Mouse (Mus musculus) embryonic facial prominence, embryonic 12.5 days (tissue): Measurements from ENCODE around the gene Tob2. TPM values are rescaled to one million over a fixed set of nuclear protein-coding genes. Genes with fewer than 3 reads are reported as not detected.

Experiments used
- ATAC-seq: fragments of 200-750 bp; cut with Nextera tagmentation; 2 replicates; pipeline ENCODE4 v1.8.0; 2017; ENCODE audit not compliant: insufficient number of reproducible peaks, insufficient read depth, low FRiP score, low TSS enrichment
- H3K27ac ChIP-seq: fragments of 300-500 bp; sonication (generic); 2 replicates; pipeline ENCODE4 v1.5.1; 2016; ENCODE audit warnings: mild to moderate bottlenecking
- H3K27me3 ChIP-seq: fragments of 300-500 bp; sonication (generic); 2 replicates; pipeline ENCODE4 v1.6.1; 2016; ENCODE audit warnings: mild to moderate bottlenecking, moderate library complexity
- H3K36me3 ChIP-seq: fragments of 300-500 bp; sonication (generic); 2 replicates; pipeline ENCODE4 v1.6.1; 2016; ENCODE audit warnings: mild to moderate bottlenecking
- H3K4me1 ChIP-seq: fragments of 300-500 bp; sonication (generic); 2 replicates; pipeline ENCODE4 v1.6.1; 2016
- H3K4me2 ChIP-seq: fragments of 300-500 bp; sonication (generic); replicated peaks from 2 replicates; pipeline ENCODE4 v1.6.1; 2016; ENCODE audit warnings: mild to moderate bottlenecking, moderate library complexity
- H3K4me3 ChIP-seq: fragments of 300-500 bp; sonication (generic); 2 replicates; pipeline ENCODE4 v1.5.1; 2016; ENCODE audit warnings: mild to moderate bottlenecking
- H3K9ac ChIP-seq: fragments of 300-500 bp; sonication (generic); 2 replicates; pipeline ENCODE4 v1.6.1; 2016; ENCODE audit warnings: mild to moderate bottlenecking, moderate library complexity
- H3K9me3 ChIP-seq: fragments of 300-500 bp; sonication (generic); 2 replicates; pipeline ENCODE4 v1.6.1; 2016; ENCODE audit warnings: mild to moderate bottlenecking, moderate library complexity
- WGBS: fragments of 180-500 bp; shearing (Covaris S2); methylation state at CpG from one replicate; pipeline ENCODE4 v1.1.7; 2016; 5-methylcytosine and 5-hydroxymethylcytosine counted together
- polyA plus RNA-seq: library from polyadenylated mRNA; unstranded; fragments of >200 nt; fragmentation: Nextera tagmentation; extraction: Ambion mirVana; gene quantifications from 2 replicates; pipeline ENCODE4 v1.2.1, GENCODE M21; 2016

Gene Tob2
- polyA plus RNA-seq, 1 experiment from 2014 or later, result 23.0 TPM

DNA sequence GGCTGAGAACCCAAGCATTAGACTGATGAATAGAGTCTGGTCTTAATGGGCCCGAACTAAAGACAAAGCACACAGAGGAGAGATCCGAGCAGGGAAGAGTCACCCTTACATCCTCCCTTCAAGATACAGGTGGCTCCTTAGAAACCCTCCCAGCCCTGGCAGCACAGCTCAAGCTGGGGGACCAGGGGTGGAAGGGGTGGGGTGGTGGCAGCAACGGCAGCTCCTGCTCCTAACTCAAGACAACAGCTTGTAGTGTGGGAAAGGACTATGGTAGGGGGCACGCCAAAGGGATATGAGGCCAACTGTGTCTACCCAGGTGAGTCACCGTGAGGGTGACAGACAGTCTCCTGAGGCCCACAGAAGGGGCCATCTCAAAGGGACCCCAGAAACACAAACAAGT, 10.7 kb downstream of the Tob2 start:
- Histone ChIP-seq H3K9ac (no peak overlapping the region), H3K36me3 (peaks cover 52% of the 10 kb centered on the region), H3K27me3 (no peaks in the 10 kb centered on the region), H3K27ac (no peak overlapping the region), H3K4me2 (no peak overlapping the region), H3K9me3 (no peaks in the 10 kb centered on the region), H3K4me1 (peaks cover 6% of the 10 kb centered on the region; the same call in 1 of the 2 replicates), H3K4me3 (no peak overlapping the region)
- ATAC-seq, result no peak
- WGBS, result 88% methylated on average over 5 of the region's 5 CpGs

DNA sequence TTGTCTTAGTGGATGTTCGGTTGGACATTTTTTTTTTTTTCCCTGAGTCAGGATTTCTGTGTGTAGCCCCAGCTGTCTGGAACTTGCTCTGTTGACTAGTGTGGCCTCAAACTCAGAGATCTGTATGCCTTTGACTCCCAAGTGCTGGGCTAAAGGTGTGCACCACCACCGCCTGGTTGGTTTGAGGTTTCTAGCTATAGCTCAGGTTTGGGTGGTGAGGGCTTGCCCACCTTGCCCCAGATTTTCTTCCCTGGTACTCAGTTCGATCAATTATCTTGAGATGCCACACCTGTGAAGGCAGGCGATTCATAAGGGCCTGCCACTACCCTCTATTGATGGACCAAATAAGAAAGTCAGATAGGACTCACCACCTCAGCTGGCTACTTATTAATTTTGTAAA, 11.4 kb downstream of the Tob2 start:
- H3K4me3 ChIP-seq, result no peak overlapping the region
- no peak overlapping the region for H3K4me2 ChIP-seq
- H3K27ac ChIP-seq, result no peak overlapping the region
- ATAC-seq, result no peak
- no peaks in the 10 kb centered on the region for H3K9me3 ChIP-seq
- no peak overlapping the region for H3K9ac ChIP-seq
- peaks cover 6% of the 10 kb centered on the region; the same call in 1 of the 2 replicates for H3K4me1 ChIP-seq
- peaks cover 47% of the 10 kb centered on the region for H3K36me3 ChIP-seq
- 89% methylated on average over 4 of the region's 4 CpGs for WGBS
- H3K27me3 ChIP-seq, result no peaks in the 10 kb centered on the region

- Histone ChIP-seq H3K27me3 (no peaks in the 10 kb centered on the region), H3K4me2 (no peak overlapping the region), H3K4me3 (no peak overlapping the region), H3K36me3 (peaks cover 43% of the 10 kb centered on the region), H3K9ac (no peak overlapping the region), H3K27ac (no peak overlapping the region), H3K4me1 (peaks cover 6% of the 10 kb centered on the region; the same call in 1 of the 2 replicates), H3K9me3 (no peaks in the 10 kb centered on the region)
- ATAC-seq, result no peak
- WGBS, result 86% methylated on average over 9 of the region's 9 CpGs
Observed at GRCm38 (mm10) chr15:81846755-81847154, 11.8 kb downstream of the Tob2 start.

DNA sequence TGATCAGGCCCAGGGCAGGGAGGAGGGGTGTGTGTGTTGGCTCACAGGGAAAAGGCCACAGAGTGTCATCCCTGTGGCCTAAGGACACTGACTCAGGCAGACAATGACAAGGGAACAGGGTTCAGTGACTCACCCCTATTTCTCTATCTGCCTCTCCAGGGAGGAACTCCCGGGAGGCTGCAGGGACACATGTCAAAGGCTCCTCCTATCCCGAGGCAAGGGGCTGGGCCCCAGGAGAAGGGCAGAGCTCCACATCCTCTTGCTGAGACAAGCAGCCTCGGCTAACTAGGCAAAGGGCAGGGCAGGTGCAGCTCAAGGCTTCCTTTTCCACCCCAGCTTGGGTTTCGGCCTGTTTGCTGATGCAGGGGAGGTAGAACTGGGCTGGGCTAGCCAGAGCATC, 12.9 kb downstream of the Tob2 start:
- Histone ChIP-seq H3K27ac (no peak overlapping the region), H3K9ac (no peak overlapping the region), H3K9me3 (no peaks in the 10 kb centered on the region), H3K4me2 (no peak overlapping the region), H3K4me3 (no peak overlapping the region), H3K36me3 (peaks cover 32% of the 10 kb centered on the region), H3K4me1 (peaks cover 3% of the 10 kb centered on the region; the same call in 1 of the 2 replicates), H3K27me3 (no peaks in the 10 kb centered on the region)
- ATAC-seq, result no peak
- WGBS, result 23% methylated on average over 4 of the region's 4 CpGs

DNA sequence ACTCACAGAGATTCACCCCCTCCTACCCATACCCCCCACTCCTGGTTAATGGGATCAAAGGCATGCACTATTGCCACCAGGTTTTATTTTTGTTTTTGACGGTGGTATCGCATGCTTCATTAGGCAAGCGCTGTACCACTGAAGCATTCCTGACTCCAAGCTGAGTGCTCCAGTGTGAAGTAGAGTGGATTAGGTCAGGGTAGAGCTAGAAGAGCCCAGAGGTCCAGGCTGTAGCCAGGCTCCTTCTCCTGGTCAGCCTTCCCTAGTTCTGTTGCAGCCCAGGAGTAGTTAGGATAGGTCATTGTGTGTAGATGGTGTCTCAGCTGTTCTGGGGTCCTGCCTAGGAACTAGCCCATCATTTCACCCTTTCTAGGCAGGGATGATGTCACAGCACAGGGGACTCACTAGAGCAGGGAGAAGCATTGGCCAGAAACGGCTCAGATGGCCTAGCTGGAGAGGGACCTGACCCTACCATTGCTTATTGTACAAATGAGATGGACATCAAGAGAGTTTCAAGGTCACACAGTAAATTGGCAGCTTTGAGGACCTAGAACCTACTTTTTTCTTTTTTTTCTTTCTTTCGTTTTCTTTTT, 13.5 kb downstream of the Tob2 start:
- Histone ChIP-seq H3K4me1 (no peaks in the 10 kb centered on the region), H3K4me2 (no peak overlapping the region), H3K27me3 (no peaks in the 10 kb centered on the region), H3K4me3 (no peak overlapping the region), H3K9ac (no peak overlapping the region), H3K9me3 (no peaks in the 10 kb centered on the region), H3K36me3 (peaks cover 26% of the 10 kb centered on the region), H3K27ac (no peak overlapping the region)
- ATAC-seq, result no peak
- 75% methylated on average over 5 of the region's 5 CpGs for WGBS

- Histone ChIP-seq H3K4me3 (no peak overlapping the region), H3K27me3 (no peaks in the 10 kb centered on the region), H3K4me2 (no peak overlapping the region), H3K9ac (no peak overlapping the region), H3K4me1 (no peaks in the 10 kb centered on the region), H3K27ac (no peak overlapping the region), H3K9me3 (no peaks in the 10 kb centered on the region), H3K36me3 (peaks cover 6% of the 10 kb centered on the region; the same call in 1 of the 2 replicates)
- no peak for ATAC-seq
- 87% methylated on average over 7 of the region's 7 CpGs for WGBS
Observed at GRCm38 (mm10) chr15:81842275-81842674, 16.3 kb downstream of the Tob2 start.

- Histone ChIP-seq H3K27ac (no peak overlapping the region), H3K9ac (no peak overlapping the region), H3K27me3 (0 out of 2 replicates have a peak, but pooled peaks cover 3% of the 10 kb centered on the region), H3K9me3 (no peaks in the 10 kb centered on the region), H3K36me3 (no peaks in the 10 kb centered on the region), H3K4me1 (peaks cover 12% of the 10 kb centered on the region), H3K4me3 (no peak overlapping the region), H3K4me2 (no peak overlapping the region)
- WGBS, result 83% methylated on average over 7 of the region's 7 CpGs
- ATAC-seq, result no peak
Observed at GRCm38 (mm10) chr15:81840306-81840705, 18.3 kb downstream of the Tob2 start.

DNA sequence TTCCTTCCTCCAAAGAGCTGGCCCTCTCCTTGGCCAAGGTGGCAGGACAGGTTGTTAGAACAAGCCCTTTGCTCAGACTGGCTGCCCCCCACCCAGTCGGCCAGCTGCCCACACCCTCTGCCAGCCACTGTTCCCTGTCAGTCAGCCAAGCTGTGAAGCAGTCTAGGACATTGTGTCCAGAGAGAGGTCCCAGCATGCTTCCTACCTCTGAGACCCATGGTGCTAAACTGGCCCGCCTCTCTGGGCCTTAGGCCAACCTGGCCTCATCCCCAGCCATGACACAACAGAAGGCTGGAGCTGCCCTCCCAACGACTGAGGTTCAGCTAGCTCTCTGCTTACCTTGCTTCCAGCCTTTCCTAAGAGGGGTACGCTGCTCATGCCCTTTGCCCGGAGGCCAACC, 19.0 kb downstream of the Tob2 start:
- no peak overlapping the region for H3K9ac ChIP-seq
- no peaks in the 10 kb centered on the region for H3K9me3 ChIP-seq
- H3K36me3 ChIP-seq, result no peaks in the 10 kb centered on the region
- H3K27ac ChIP-seq, result no peak overlapping the region
- WGBS, result 78% methylated on average over 5 of the region's 5 CpGs
- no peak overlapping the region for H3K4me2 ChIP-seq
- H3K4me1 ChIP-seq, result peaks cover 12% of the 10 kb centered on the region
- H3K4me3 ChIP-seq, result no peak overlapping the region
- H3K27me3 ChIP-seq, result 0 out of 2 replicates have a peak, but pooled peaks cover 3% of the 10 kb centered on the region
- no peak for ATAC-seq

DNA sequence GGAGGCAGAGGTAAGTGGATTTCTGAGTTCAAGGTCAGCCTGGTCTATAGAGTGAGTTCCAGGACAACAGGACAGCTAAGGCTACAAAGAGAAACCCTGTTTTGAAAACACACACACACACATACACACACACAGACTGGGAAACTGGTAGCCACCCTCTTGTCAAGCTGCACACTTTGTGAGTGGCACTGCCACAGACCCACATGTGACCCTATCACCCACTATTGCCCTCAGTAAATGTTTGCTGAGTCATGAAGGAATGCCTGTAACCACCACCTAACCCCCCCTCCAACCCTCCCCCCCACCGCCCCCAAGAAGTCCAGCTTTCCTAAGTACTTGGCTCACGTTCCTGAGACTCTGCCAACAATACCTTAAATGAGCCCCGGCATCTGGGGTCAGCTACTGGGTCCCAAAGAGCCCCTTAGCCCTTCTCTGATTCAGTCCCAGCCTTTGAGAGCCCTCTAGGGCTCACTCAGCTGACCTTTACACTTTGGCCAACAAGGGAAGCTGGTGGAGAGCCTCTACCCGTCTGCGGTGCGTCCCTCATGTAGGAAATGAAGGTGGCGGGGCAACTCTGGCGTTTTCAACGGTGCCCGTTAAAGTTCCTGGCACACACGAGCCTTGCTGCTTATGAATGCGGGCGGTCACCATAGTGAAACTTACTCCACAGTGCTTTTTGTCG, 19.9 kb downstream of the Tob2 start:
- 67% methylated on average over 14 of the region's 14 CpGs for WGBS
- H3K4me2 ChIP-seq, result no peak overlapping the region
- H3K27me3 ChIP-seq, result 0 out of 2 replicates have a peak, but pooled peaks cover 3% of the 10 kb centered on the region
- no peak for ATAC-seq
- H3K9me3 ChIP-seq, result no peaks in the 10 kb centered on the region
- H3K4me1 ChIP-seq, result peaks cover 17% of the 10 kb centered on the region
- H3K9ac ChIP-seq, result no peak overlapping the region
- H3K4me3 ChIP-seq, result no peak overlapping the region
- no peak overlapping the region for H3K27ac ChIP-seq
- no peaks in the 10 kb centered on the region for H3K36me3 ChIP-seq

DNA sequence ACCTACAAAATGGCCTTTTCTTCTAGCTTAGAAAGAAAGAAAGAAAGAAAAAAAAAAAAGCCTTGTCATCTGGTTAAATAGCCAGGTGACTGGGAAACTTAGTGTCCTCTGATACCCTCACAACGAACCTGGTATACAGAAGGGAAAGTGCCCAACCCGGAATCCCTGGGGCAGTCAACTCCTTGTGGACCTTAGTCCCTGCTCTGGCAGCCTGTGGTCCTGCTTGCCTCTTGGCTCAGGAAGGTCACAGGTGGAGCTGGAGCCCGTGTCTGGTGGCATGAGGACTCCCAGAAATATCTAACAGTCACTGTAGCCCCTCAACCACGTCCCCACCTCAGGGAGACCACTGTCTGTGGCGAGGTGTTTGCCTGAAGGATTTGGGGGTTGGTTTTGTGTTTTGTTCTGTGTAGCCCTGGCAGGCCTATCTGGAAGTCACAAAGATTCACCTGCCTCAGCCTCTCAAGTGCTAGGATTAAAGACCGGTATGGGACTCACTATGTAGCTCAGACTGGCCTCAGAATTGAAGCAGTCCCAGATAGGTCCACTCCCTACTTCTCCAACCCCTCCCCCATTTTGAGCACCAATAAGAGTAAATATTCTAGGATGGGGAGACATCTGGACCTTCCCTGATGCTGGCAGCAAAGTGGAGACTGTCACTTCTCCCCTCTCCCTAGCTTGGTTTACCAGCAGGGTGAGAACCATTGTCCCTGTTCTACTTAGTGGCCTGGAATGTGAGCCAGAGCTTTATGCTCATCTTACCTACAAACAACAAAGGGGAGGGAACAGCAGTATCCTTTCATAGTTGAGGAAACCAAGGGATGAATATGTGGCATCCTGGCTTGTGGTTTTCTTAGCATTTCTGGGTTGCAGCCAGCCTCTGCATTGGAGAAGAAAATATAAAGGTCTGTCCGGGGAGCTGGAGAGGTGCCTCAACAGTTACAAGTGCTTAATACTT, 21.4 kb downstream of the Tob2 start:
- Histone ChIP-seq H3K9ac (no peak overlapping the region), H3K9me3 (no peaks in the 10 kb centered on the region), H3K36me3 (no peaks in the 10 kb centered on the region), H3K4me3 (peak overlapping the region; percentile 34; the same call in 1 of the 2 replicates), H3K27me3 (0 out of 2 replicates have a peak, but pooled peaks cover 3% of the 10 kb centered on the region), H3K4me1 (peaks cover 17% of the 10 kb centered on the region), H3K27ac (peak overlapping the region; percentile 65; the same call in 1 of the 2 replicates), H3K4me2 (peak overlapping the region; percentile 65; the same call in 1 of the 2 replicates)
- no peak for ATAC-seq
- WGBS, result 51% methylated on average over 7 of the region's 7 CpGs

GRCm38 (mm10) chr15:81836124-81836821, 22.3 kb downstream of the Tob2 start:
- Histone ChIP-seq H3K4me1 (peaks cover 19% of the 10 kb centered on the region), H3K4me3 (peak overlapping the region; percentile 34), H3K36me3 (no peaks in the 10 kb centered on the region), H3K4me2 (peak overlapping the region; percentile 65), H3K9me3 (no peaks in the 10 kb centered on the region), H3K9ac (peak overlapping the region; percentile 48), H3K27me3 (0 out of 2 replicates have a peak, but pooled peaks cover 3% of the 10 kb centered on the region), H3K27ac (peak overlapping the region; percentile 65)
- 1% methylated on average over 33 of the region's 33 CpGs for WGBS
- ATAC-seq, result peak; percentile 87
